Mouse (Mus musculus) midbrain, postnatal 0 days (tissue): Measurements from ENCODE around the gene Mrap2. TPM values are rescaled to one million over a fixed set of nuclear protein-coding genes. Genes with fewer than 3 reads are reported as not detected.

Experiments
- ATAC-seq: fragments of 200-750 bp; cut with Nextera tagmentation; 2 replicates; pipeline ENCODE4 v1.8.0; 2017; ENCODE audit warnings: moderate number of reproducible peaks, mild to moderate bottlenecking, moderate TSS enrichment, moderate library complexity; ENCODE audit not compliant: low FRiP score
- DNase-seq: peaks from one replicate; pipeline ENCODE4 v3.0.0-alpha.2; 2015; ENCODE audit warnings: low spot score
- H3K27ac ChIP-seq: fragments of 300-500 bp; sonication (generic); 2 replicates; pipeline ENCODE4 v1.5.1; 2014; ENCODE audit warnings: low read depth, mild to moderate bottlenecking, low read length, mixed read lengths
- H3K27me3 ChIP-seq: fragments of 300-500 bp; sonication (generic); 2 replicates; pipeline ENCODE4 v1.6.1; 2014; ENCODE audit warnings: low read length, control low read depth, mixed read lengths; ENCODE audit not compliant: insufficient read depth
- H3K36me3 ChIP-seq: fragments of 300-500 bp; sonication (generic); 2 replicates; pipeline ENCODE4 v1.6.1; 2014; ENCODE audit warnings: low read length, control low read depth, mixed read lengths; ENCODE audit not compliant: insufficient read depth
- H3K4me1 ChIP-seq: fragments of 300-500 bp; sonication (generic); 2 replicates; pipeline ENCODE4 v1.6.1; 2014; ENCODE audit warnings: mild to moderate bottlenecking, control low read depth, antibody characterized with exemption, low read length, mixed read lengths; ENCODE audit not compliant: insufficient read depth
- H3K4me2 ChIP-seq: fragments of 300-500 bp; sonication (generic); 2 replicates; pipeline ENCODE4 v1.6.1; 2014; ENCODE audit warnings: low read depth, mild to moderate bottlenecking, low read length, mixed read lengths; ENCODE audit not compliant: poor library complexity, severe bottlenecking
- H3K4me3 ChIP-seq: fragments of 300-500 bp; sonication (generic); 2 replicates; pipeline ENCODE4 v1.5.1; 2014; ENCODE audit warnings: low read depth, mild to moderate bottlenecking, low read length, moderate library complexity
- H3K9ac ChIP-seq: fragments of 300-500 bp; sonication (generic); replicated peaks from 2 replicates; pipeline ENCODE4 v1.6.1; 2014; ENCODE audit warnings: mild to moderate bottlenecking, low read length, moderate library complexity, mixed read lengths; ENCODE audit not compliant: poor library complexity, severe bottlenecking
- H3K9me3 ChIP-seq: fragments of 300-500 bp; sonication (generic); 2 replicates; pipeline ENCODE4 v1.6.1; 2016; ENCODE audit warnings: low read length, control low read depth
- CTCF ChIP-seq: IDR thresholded peaks from 2 replicates; pipeline ENCODE4 v1.5.1; 2016; ENCODE audit warnings: antibody characterized with exemption, mild to moderate bottlenecking
- WGBS: fragments of 180-500 bp; shearing (Covaris S2); extraction: QIAGEN DNeasy Blood & Tissue Kit; methylation state at CpG from one replicate; pipeline ENCODE4 v1.1.7; 2014; 5-methylcytosine and 5-hydroxymethylcytosine counted together
- polyA plus RNA-seq: library from polyadenylated mRNA; unstranded; fragments of >200 nt; fragmentation: Nextera tagmentation; extraction: Ambion mirVana; gene quantifications from 2 replicates; pipeline ENCODE4 v1.2.1, GENCODE M21; 2015
- total RNA-seq: library from RNA; depleted of rRNA; stranded (reverse); fragments of >200 nt; gene quantifications from 2 replicates; pipeline ENCODE4 v1.2.3, GENCODE M21; 2014; rRNA removed

Mrap2 gene
- total RNA-seq (3.7 and 4.3 TPM in 2 replicates), polyA plus RNA-seq (4.2 and 4.8 TPM in 2 replicates)

- TF ChIP-seq CTCF: peak; percentile 73
- 2% methylated on average over 29 of the region's 29 CpGs for WGBS
Observed at GRCm38 (mm10) chr9:87144106-87144505, at the start of gene Mrap2. Gene Mrap2 (plus strand): TSS chr9:87144306.

GRCm38 (mm10) chr9:87097989-87098388 is 46.1 kb upstream of the Mrap2 start:
- peak; percentile 52 for TF ChIP-seq CTCF
- H3K36me3 ChIP-seq: no peaks in the 10 kb centered on the region
- no peaks in the 10 kb centered on the region for H3K27me3 ChIP-seq
- no peak overlapping the region for H3K27ac ChIP-seq
- no peaks in the 10 kb centered on the region for H3K4me1 ChIP-seq
- ATAC-seq (no peak), DNase-seq (no peak)
- no peaks in the 10 kb centered on the region for H3K9me3 ChIP-seq
- no peak overlapping the region for H3K4me3 ChIP-seq
- 60% methylated on average over 2 of the region's 2 CpGs for WGBS
- no peak overlapping the region for H3K9ac ChIP-seq
- no peak overlapping the region for H3K4me2 ChIP-seq

More at GRCm38 (mm10) chr9:87144106-87144505, at the start of gene Mrap2:
- H3K27me3 ChIP-seq: no peaks in the 10 kb centered on the region
- H3K4me2 ChIP-seq: peak within 1 kb of the TSS; percentile 82
- H3K4me1 ChIP-seq: 0 out of 2 replicates have a peak, but pooled peaks cover 4% of the 10 kb centered on the region
- no peak within 1 kb of the TSS for H3K27ac ChIP-seq
- DNase-seq: peak; percentile 74
- H3K4me3 ChIP-seq: peak within 1 kb of the TSS; percentile 47
- peak; percentile 85 for ATAC-seq
- H3K9ac ChIP-seq: peak within 1 kb of the TSS; percentile 47
- no peaks in the 10 kb centered on the region for H3K36me3 ChIP-seq
- no peaks in the 10 kb centered on the region for H3K9me3 ChIP-seq

- Histone ChIP-seq H3K9ac (no peak overlapping the region), H3K9me3 (no peaks in the 10 kb centered on the region), H3K4me1 (peaks cover 13% of the 10 kb centered on the region; the same call in 1 of the 2 replicates), H3K4me3 (no peak overlapping the region), H3K36me3 (no peaks in the 10 kb centered on the region), H3K27me3 (no peaks in the 10 kb centered on the region), H3K27ac (peak overlapping the region; percentile 86), H3K4me2 (peak overlapping the region; percentile 18; the same call in 1 of the 2 replicates)
- no peak for DNase-seq
- ATAC-seq: no peak
- WGBS: 44% methylated on average over 5 of the region's 5 CpGs
- no peak for TF ChIP-seq CTCF
Observed at GRCm38 (mm10) chr9:87115019-87115418, 29.1 kb upstream of the Mrap2 start.

- H3K9ac ChIP-seq: 0 out of 2 replicates have a peak overlapping the region, but pooled peaks have one; percentile 19
- H3K4me2 ChIP-seq: peak overlapping the region; percentile 18; the same call in 1 of the 2 replicates
- no peaks in the 10 kb centered on the region for H3K27me3 ChIP-seq
- TF ChIP-seq CTCF: no peak
- DNase-seq (peak; percentile 69), ATAC-seq (peak; percentile 89)
- no peaks in the 10 kb centered on the region for H3K36me3 ChIP-seq
- no peak overlapping the region for H3K4me3 ChIP-seq
- 7% methylated on average over 6 of the region's 6 CpGs for WGBS
- peak overlapping the region; percentile 86 for H3K27ac ChIP-seq
- peaks cover 13% of the 10 kb centered on the region; the same call in 1 of the 2 replicates for H3K4me1 ChIP-seq
- H3K9me3 ChIP-seq: no peaks in the 10 kb centered on the region
Observed at GRCm38 (mm10) chr9:87115456-87115931, 28.6 kb upstream of the Mrap2 start.

- no peaks in the 10 kb centered on the region for H3K27me3 ChIP-seq
- H3K4me2 ChIP-seq: no peak overlapping the region
- H3K4me1 ChIP-seq: peaks cover 13% of the 10 kb centered on the region; the same call in 1 of the 2 replicates
- ATAC-seq (peak; percentile 18), DNase-seq (no peak)
- peak overlapping the region; percentile 86 for H3K27ac ChIP-seq
- H3K36me3 ChIP-seq: no peaks in the 10 kb centered on the region
- no peak for TF ChIP-seq CTCF
- H3K9me3 ChIP-seq: no peaks in the 10 kb centered on the region
- WGBS: 55% methylated on average over 1 of the region's 1 CpGs
- H3K9ac ChIP-seq: 0 out of 2 replicates have a peak overlapping the region, but pooled peaks have one; percentile 19
- H3K4me3 ChIP-seq: no peak overlapping the region
Observed at GRCm38 (mm10) chr9:87115978-87116377, 28.1 kb upstream of the Mrap2 start.

- WGBS: 57% methylated on average over 3 of the region's 3 CpGs
- Histone ChIP-seq H3K9me3 (no peaks in the 10 kb centered on the region), H3K4me1 (peaks cover 13% of the 10 kb centered on the region; the same call in 1 of the 2 replicates), H3K36me3 (no peaks in the 10 kb centered on the region), H3K9ac (no peak overlapping the region), H3K27ac (no peak overlapping the region), H3K27me3 (no peaks in the 10 kb centered on the region), H3K4me2 (no peak overlapping the region), H3K4me3 (no peak overlapping the region)
- TF ChIP-seq CTCF: no peak
- ATAC-seq (no peak), DNase-seq (no peak)
Observed at GRCm38 (mm10) chr9:87118996-87119395, 25.1 kb upstream of the Mrap2 start.
